Mouse (Mus musculus): ENCODE results near the gene Vil1.

The Vil1 gene

GRCm38 (mm10) chr1:74390287-74390906 lies 18.8 kb upstream of the Vil1 start:
- Histone ChIP-seq H3K4me1 (replicated peaks; ENCODE audit: low read depth, low read length) (peaks cover 78% of the 10 kb centered on the region), H3K4me3 (replicated peaks; ENCODE audit: low read length) (peak overlapping the region; percentile 89), H3K27me3 (ENCODE audit: insufficient read depth, low read length) (peaks cover 16% of the 10 kb centered on the region), H3K9me3 (ENCODE audit: low read length) (no peaks in the 10 kb centered on the region), H3K36me3 (ENCODE audit: insufficient read depth, low read length) (peaks cover 18% of the 10 kb centered on the region)
- TF ChIP-seq NANOG (IDR thresholded peaks at IDR 0.05; ENCODE audit: borderline replicate concordance, low read length) (no peak), CTCF (conservative IDR thresholded peaks at IDR 0.05; ENCODE audit: low read length) (peak; percentile 89)

GRCm38 (mm10) chr1:74390924-74391748 lies 18.0 kb upstream of the Vil1 start, which contains the start of gene Ctdsp1:
Gene Ctdsp1, plus strand, starts transcription at chr1:74391509.
- Histone ChIP-seq H3K36me3 (ENCODE audit: insufficient read depth, low read length) (peaks cover 19% of the 10 kb centered on the region), H3K27me3 (ENCODE audit: insufficient read depth, low read length) (peaks cover 17% of the 10 kb centered on the region), H3K9me3 (ENCODE audit: low read length) (no peaks in the 10 kb centered on the region), H3K4me3 (replicated peaks; ENCODE audit: low read length) (peak within 1 kb of the TSS; percentile 89), H3K4me1 (replicated peaks; ENCODE audit: low read depth, low read length) (peaks cover 78% of the 10 kb centered on the region)
- TF ChIP-seq NANOG (IDR thresholded peaks at IDR 0.05; ENCODE audit: borderline replicate concordance, low read length) (no peak), CTCF (conservative IDR thresholded peaks at IDR 0.05; ENCODE audit: low read length) (peak; percentile 14; the same call in 1 of the 2 replicates)

GRCm38 (mm10) chr1:74391844-74392441 lies 17.2 kb upstream of the Vil1 start:
- H3K27me3 ChIP-seq (ENCODE audit: insufficient read depth, low read length) = peaks cover 17% of the 10 kb centered on the region
- H3K9me3 ChIP-seq (ENCODE audit: low read length) = no peaks in the 10 kb centered on the region
- TF ChIP-seq POU5F1 (IDR thresholded peaks at IDR 0.05; ENCODE audit: borderline replicate concordance, low read length) = no peak
- TF ChIP-seq CTCF (conservative IDR thresholded peaks at IDR 0.05; ENCODE audit: low read length) = no peak
- no peak for TF ChIP-seq NANOG (IDR thresholded peaks at IDR 0.05; ENCODE audit: borderline replicate concordance, low read length)
- peaks cover 85% of the 10 kb centered on the region for H3K4me1 ChIP-seq (replicated peaks; ENCODE audit: low read depth, low read length)
- peaks cover 19% of the 10 kb centered on the region for H3K36me3 ChIP-seq (ENCODE audit: insufficient read depth, low read length)
- H3K4me3 ChIP-seq (replicated peaks; ENCODE audit: low read length) = peak overlapping the region; percentile 89

GRCm38 (mm10) chr1:74392446-74392994 lies 16.7 kb upstream of the Vil1 start:
- peaks cover 82% of the 10 kb centered on the region for H3K4me1 ChIP-seq (replicated peaks; ENCODE audit: low read depth, low read length)
- H3K36me3 ChIP-seq (ENCODE audit: insufficient read depth, low read length) = peaks cover 19% of the 10 kb centered on the region
- peaks cover 17% of the 10 kb centered on the region for H3K27me3 ChIP-seq (ENCODE audit: insufficient read depth, low read length)
- H3K9me3 ChIP-seq (ENCODE audit: low read length) = no peaks in the 10 kb centered on the region
- H3K4me3 ChIP-seq (replicated peaks; ENCODE audit: low read length) = peak overlapping the region; percentile 89
- TF ChIP-seq POU5F1 (IDR thresholded peaks at IDR 0.05; ENCODE audit: borderline replicate concordance, low read length) = no peak
- TF ChIP-seq CTCF (conservative IDR thresholded peaks at IDR 0.05; ENCODE audit: low read length) = no peak
- TF ChIP-seq NANOG (IDR thresholded peaks at IDR 0.05; ENCODE audit: borderline replicate concordance, low read length) = no peak

- peaks cover 17% of the 10 kb centered on the region for H3K27me3 ChIP-seq (ENCODE audit: insufficient read depth, low read length)
- peak overlapping the region; percentile 89 for H3K4me3 ChIP-seq (replicated peaks; ENCODE audit: low read length)
- H3K36me3 ChIP-seq (ENCODE audit: insufficient read depth, low read length) = peaks cover 19% of the 10 kb centered on the region
- TF ChIP-seq NANOG (IDR thresholded peaks at IDR 0.05; ENCODE audit: borderline replicate concordance, low read length) (no peak), CTCF (conservative IDR thresholded peaks at IDR 0.05; ENCODE audit: low read length) (no peak), POU5F1 (IDR thresholded peaks at IDR 0.05; ENCODE audit: borderline replicate concordance, low read length) (no peak)
- peaks cover 82% of the 10 kb centered on the region for H3K4me1 ChIP-seq (replicated peaks; ENCODE audit: low read depth, low read length)
- H3K9me3 ChIP-seq (ENCODE audit: low read length) = no peaks in the 10 kb centered on the region
Observed at GRCm38 (mm10) chr1:74393010-74393409, 16.2 kb upstream of the Vil1 start.

- TF ChIP-seq NANOG (IDR thresholded peaks at IDR 0.05; ENCODE audit: borderline replicate concordance, low read length) (no peak), CTCF (conservative IDR thresholded peaks at IDR 0.05; ENCODE audit: low read length) (no peak), POU5F1 (IDR thresholded peaks at IDR 0.05; ENCODE audit: borderline replicate concordance, low read length) (no peak)
- peaks cover 19% of the 10 kb centered on the region for H3K36me3 ChIP-seq (ENCODE audit: insufficient read depth, low read length)
- H3K27me3 ChIP-seq (ENCODE audit: insufficient read depth, low read length) = peaks cover 10% of the 10 kb centered on the region
- H3K9me3 ChIP-seq (ENCODE audit: low read length) = no peaks in the 10 kb centered on the region
- peaks cover 79% of the 10 kb centered on the region for H3K4me1 ChIP-seq (replicated peaks; ENCODE audit: low read depth, low read length)
- H3K4me3 ChIP-seq (replicated peaks; ENCODE audit: low read length) = no peak overlapping the region
Observed at GRCm38 (mm10) chr1:74393697-74394096, 15.5 kb upstream of the Vil1 start.

- Histone ChIP-seq H3K4me1 (replicated peaks; ENCODE audit: low read depth, low read length) (peaks cover 73% of the 10 kb centered on the region), H3K4me3 (replicated peaks; ENCODE audit: low read length) (peak overlapping the region; percentile 21), H3K36me3 (ENCODE audit: insufficient read depth, low read length) (peaks cover 19% of the 10 kb centered on the region), H3K27me3 (ENCODE audit: insufficient read depth, low read length) (peaks cover 6% of the 10 kb centered on the region), H3K9me3 (ENCODE audit: low read length) (no peaks in the 10 kb centered on the region)
- TF ChIP-seq CTCF (conservative IDR thresholded peaks at IDR 0.05; ENCODE audit: low read length) = no peak
- TF ChIP-seq POU5F1 (IDR thresholded peaks at IDR 0.05; ENCODE audit: borderline replicate concordance, low read length) = no peak
- TF ChIP-seq NANOG (IDR thresholded peaks at IDR 0.05; ENCODE audit: borderline replicate concordance, low read length) = no peak
Observed at GRCm38 (mm10) chr1:74394311-74394710, 14.9 kb upstream of the Vil1 start.

- peaks cover 19% of the 10 kb centered on the region for H3K36me3 ChIP-seq (ENCODE audit: insufficient read depth, low read length)
- H3K4me1 ChIP-seq (replicated peaks; ENCODE audit: low read depth, low read length) = peaks cover 67% of the 10 kb centered on the region
- TF ChIP-seq NANOG (IDR thresholded peaks at IDR 0.05; ENCODE audit: borderline replicate concordance, low read length) (no peak), POU5F1 (IDR thresholded peaks at IDR 0.05; ENCODE audit: borderline replicate concordance, low read length) (no peak), CTCF (conservative IDR thresholded peaks at IDR 0.05; ENCODE audit: low read length) (no peak)
- no peaks in the 10 kb centered on the region for H3K9me3 ChIP-seq (ENCODE audit: low read length)
- peaks cover 2% of the 10 kb centered on the region; the same call in 1 of the 2 replicates for H3K27me3 ChIP-seq (ENCODE audit: insufficient read depth, low read length)
- peak overlapping the region; percentile 21 for H3K4me3 ChIP-seq (replicated peaks; ENCODE audit: low read length)
Observed at GRCm38 (mm10) chr1:74394858-74395257, 14.3 kb upstream of the Vil1 start.
